Mouse (Mus musculus) C2C12 (cell line): ENCODE results near the gene Camta1.

Source experiments
- CEBPB ChIP-seq: IDR thresholded peaks from one replicate; pipeline ENCODE4 v1.6.1; 2011; ENCODE audit warnings: low read depth, mild to moderate bottlenecking, control low read depth, moderate library complexity
- CTCF ChIP-seq: IDR thresholded peaks from one replicate; pipeline ENCODE4 v1.5.1; 2011; ENCODE audit not compliant: control insufficient read depth, insufficient read depth, insufficient read length
- USF1 ChIP-seq: IDR thresholded peaks from one replicate; pipeline ENCODE4 v1.6.1; 2011; ENCODE audit warnings: low read depth, mild to moderate bottlenecking, control low read depth, moderate library complexity

- no peak for TF ChIP-seq CTCF
- peak; percentile 27 for TF ChIP-seq USF1
- TF ChIP-seq CEBPB = no peak
Observed at GRCm38 (mm10) chr4:151739348-151739956, 122.2 kb downstream of the Camta1 start.
